Mouse (Mus musculus): ENCODE measurements around the gene Arhgap31.

The Arhgap31 gene

GRCm38 (mm10) chr16:38651721-38652231 is 61.3 kb downstream of the Arhgap31 start:
- in situ Hi-C loops (cut with MboI, MseI) = loop anchor here (5.0 kb wide), 1 partner anchor 56 kb away; no protein-coding TSS in a partner anchor

GRCm38 (mm10) chr16:38651306-38651705 is 61.8 kb downstream of the Arhgap31 start:
- in situ Hi-C loops (cut with MboI, MseI) = loop anchor here (5.0 kb wide), 1 partner anchor 56 kb away; no protein-coding TSS in a partner anchor

GRCm38 (mm10) chr16:38649431-38649827 is 63.6 kb downstream of the Arhgap31 start:
- in situ Hi-C loops (cut with MboI, MseI) = loop anchor here (25.0 kb wide), 1 partner anchor 413 kb away; no protein-coding TSS in a partner anchor

GRCm38 (mm10) chr16:38648783-38649430 is 64.2 kb downstream of the Arhgap31 start:
- in situ Hi-C loops (cut with MboI, MseI) = loop anchor here (25.0 kb wide), 1 partner anchor 413 kb away; no protein-coding TSS in a partner anchor

- in situ Hi-C loops (cut with MboI, MseI) = loop anchor here (25.0 kb wide), 1 partner anchor 414 kb away; no protein-coding TSS in a partner anchor
Measured at GRCm38 (mm10) chr16:38648155-38648554, 64.9 kb downstream of the Arhgap31 start.

GRCm38 (mm10) chr16:38644455-38644854 is 68.6 kb downstream of the Arhgap31 start:
- in situ Hi-C loops (cut with MboI, MseI) = loop anchor here (25.0 kb wide), 1 partner anchor 418 kb away; no protein-coding TSS in a partner anchor

GRCm38 (mm10) chr16:38637085-38637484 is 76.0 kb downstream of the Arhgap31 start:
- in situ Hi-C loops (cut with MboI, MseI) = loop anchor here (25.0 kb wide), 1 partner anchor 425 kb away; no protein-coding TSS in a partner anchor

- in situ Hi-C loops (cut with MboI, MseI) = loop anchor here (25.0 kb wide), 1 partner anchor 426 kb away; no protein-coding TSS in a partner anchor
Measured at GRCm38 (mm10) chr16:38636682-38637081, 76.4 kb downstream of the Arhgap31 start.

- in situ Hi-C loops (cut with MboI, MseI) = loop anchor here (25.0 kb wide), 1 partner anchor 426 kb away; no protein-coding TSS in a partner anchor
Measured at GRCm38 (mm10) chr16:38635833-38636390, 77.2 kb downstream of the Arhgap31 start.

GRCm38 (mm10) chr16:38632147-38632546 is 80.9 kb downstream of the Arhgap31 start:
- in situ Hi-C loops (cut with MboI, MseI) = loop anchor here (25.0 kb wide), 1 partner anchor 430 kb away; no protein-coding TSS in a partner anchor

GRCm38 (mm10) chr16:38625811-38626369 is 87.2 kb downstream of the Arhgap31 start:
- in situ Hi-C loops (cut with MboI, MseI) = loop anchor here (10.0 to 25.0 kb wide), 2 partner anchors 189 to 436 kb away; no protein-coding TSS in a partner anchor

- in situ Hi-C loops (cut with MboI, MseI) = loop anchor here (10.0 to 25.0 kb wide), 2 partner anchors 189 to 437 kb away; no protein-coding TSS in a partner anchor
Measured at GRCm38 (mm10) chr16:38625411-38625810, 87.7 kb downstream of the Arhgap31 start.

GRCm38 (mm10) chr16:38624303-38624702 is 88.8 kb downstream of the Arhgap31 start:
- in situ Hi-C loops (cut with MboI, MseI) = loop anchor here (5.0 to 10.0 kb wide), 2 partner anchors 98 to 190 kb away; no protein-coding TSS in a partner anchor

GRCm38 (mm10) chr16:38622283-38622682 is 90.8 kb downstream of the Arhgap31 start:
- in situ Hi-C loops (cut with MboI, MseI) = loop anchor here (5.0 to 10.0 kb wide), 2 partner anchors 100 to 193 kb away; no protein-coding TSS in a partner anchor

GRCm38 (mm10) chr16:38620696-38621450 is 92.2 kb downstream of the Arhgap31 start:
- in situ Hi-C loops (cut with MboI, MseI) = loop anchor here (5.0 to 10.0 kb wide), 2 partner anchors 101 to 194 kb away; no protein-coding TSS in a partner anchor

- in situ Hi-C loops (cut with MboI, MseI) = no loop called here
Measured at GRCm38 (mm10) chr16:38619054-38619453, 94.0 kb downstream of the Arhgap31 start.

GRCm38 (mm10) chr16:38617977-38618376 is 95.1 kb downstream of the Arhgap31 start:
- in situ Hi-C loops (cut with MboI, MseI) = no loop called here

GRCm38 (mm10) chr16:38613646-38614045 is 99.4 kb downstream of the Arhgap31 start:
- in situ Hi-C loops (cut with MboI, MseI) = no loop called here

- in situ Hi-C loops (cut with MboI, MseI) = no loop called here
Measured at GRCm38 (mm10) chr16:38612646-38613045, 100.4 kb downstream of the Arhgap31 start.

- in situ Hi-C loops (cut with MboI, MseI) = loop anchor here (5.0 kb wide), 1 partner anchor 97 kb away; no protein-coding TSS in a partner anchor
Measured at GRCm38 (mm10) chr16:38609092-38609491, 104.0 kb downstream of the Arhgap31 start.

GRCm38 (mm10) chr16:38608687-38609086 is 104.4 kb downstream of the Arhgap31 start:
- in situ Hi-C loops (cut with MboI, MseI) = loop anchor here (5.0 kb wide), 1 partner anchor 96 kb away; no protein-coding TSS in a partner anchor
